Mouse (Mus musculus): ENCODE results near the gene Gm21973. TPM values are rescaled to one million over a fixed set of nuclear protein-coding genes. Genes with fewer than 3 reads are reported as not detected.

The Gm21973 gene
- polyA plus RNA-seq, 1 experiment from 2014 or later, result not detected

GRCm38 (mm10) chr15:10311826-10312225 lies 13.4 kb upstream of the Gm21973 start:
- no peaks in the 10 kb centered on the region for H3K36me3 ChIP-seq (ENCODE audit: control insufficient read depth, insufficient read depth, low read length)
- ATAC-seq (ENCODE audit: low read depth) (no peak), DNase-seq (ENCODE audit: low spot score) (no peak)
- no peak overlapping the region for H3K4me3 ChIP-seq (ENCODE audit: low read depth, low read length)
- no peak overlapping the region for H3K4me2 ChIP-seq (ENCODE audit: low read depth, low read length)
- no peak overlapping the region for H3K27ac ChIP-seq (replicated peaks; ENCODE audit: low read depth, low read length)
- no peaks in the 10 kb centered on the region for H3K4me1 ChIP-seq (ENCODE audit: control insufficient read depth, insufficient read depth, low read length)
- H3K27me3 ChIP-seq (replicated peaks; ENCODE audit: control insufficient read depth, insufficient read depth, low read length), result no peaks in the 10 kb centered on the region
- 77% methylated on average over 5 of the region's 5 CpGs for WGBS
- H3K9me3 ChIP-seq (ENCODE audit: control insufficient read depth, low read length), result no peaks in the 10 kb centered on the region
- no peak overlapping the region for H3K9ac ChIP-seq (ENCODE audit: low read depth, low read length)

GRCm38 (mm10) chr15:10313522-10314455 lies 11.4 kb upstream of the Gm21973 start:
- H3K9me3 ChIP-seq (ENCODE audit: control insufficient read depth, low read length), result no peaks in the 10 kb centered on the region
- WGBS, result 51% methylated on average over 6 of the region's 7 CpGs
- H3K36me3 ChIP-seq (ENCODE audit: control insufficient read depth, insufficient read depth, low read length), result no peaks in the 10 kb centered on the region
- H3K4me2 ChIP-seq (ENCODE audit: low read depth, low read length), result no peak overlapping the region
- no peaks in the 10 kb centered on the region for H3K27me3 ChIP-seq (replicated peaks; ENCODE audit: control insufficient read depth, insufficient read depth, low read length)
- no peaks in the 10 kb centered on the region for H3K4me1 ChIP-seq (ENCODE audit: control insufficient read depth, insufficient read depth, low read length)
- no peak overlapping the region for H3K4me3 ChIP-seq (ENCODE audit: low read depth, low read length)
- DNase-seq (ENCODE audit: low spot score) (peak; percentile 65), ATAC-seq (ENCODE audit: low read depth) (no peak)
- H3K27ac ChIP-seq (replicated peaks; ENCODE audit: low read depth, low read length), result no peak overlapping the region
- no peak overlapping the region for H3K9ac ChIP-seq (ENCODE audit: low read depth, low read length)

GRCm38 (mm10) chr15:10330626-10331025 lies 5.4 kb downstream of the Gm21973 start:
- ATAC-seq (ENCODE audit: low read depth), result no peak
- DNase-seq (ENCODE audit: low spot score), result no peak
- Histone ChIP-seq H3K9ac (ENCODE audit: low read depth, low read length) (no peak overlapping the region), H3K4me1 (ENCODE audit: control insufficient read depth, insufficient read depth, low read length) (no peaks in the 10 kb centered on the region), H3K4me3 (ENCODE audit: low read depth, low read length) (no peak overlapping the region), H3K36me3 (ENCODE audit: control insufficient read depth, insufficient read depth, low read length) (no peaks in the 10 kb centered on the region), H3K27me3 (replicated peaks; ENCODE audit: control insufficient read depth, insufficient read depth, low read length) (no peaks in the 10 kb centered on the region), H3K27ac (replicated peaks; ENCODE audit: low read depth, low read length) (no peak overlapping the region), H3K4me2 (ENCODE audit: low read depth, low read length) (no peak overlapping the region), H3K9me3 (ENCODE audit: control insufficient read depth, low read length) (no peaks in the 10 kb centered on the region)
- 78% methylated on average over 3 of the region's 3 CpGs for WGBS

DNA sequence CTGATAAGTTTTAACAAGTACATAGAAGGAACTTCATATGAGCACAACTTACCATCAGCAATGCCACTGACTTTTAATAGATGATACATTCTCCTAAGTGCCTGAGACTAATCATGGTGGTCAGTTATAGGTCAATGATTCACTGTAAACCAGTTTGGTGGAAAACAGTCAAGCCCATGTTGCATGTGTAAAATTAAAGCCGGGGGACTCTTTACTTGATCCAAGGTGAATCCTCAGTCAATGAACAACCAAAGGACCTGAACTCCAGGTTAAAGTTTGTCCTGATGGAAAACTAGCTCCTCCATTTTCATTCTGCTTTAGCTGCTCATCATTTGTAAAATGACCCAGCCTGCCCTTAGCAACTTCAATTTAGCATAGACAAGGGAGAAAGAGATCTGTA lies 7.4 kb downstream of the Gm21973 start:
- Histone ChIP-seq H3K4me3 (ENCODE audit: low read depth, low read length) (no peak overlapping the region), H3K27me3 (replicated peaks; ENCODE audit: control insufficient read depth, insufficient read depth, low read length) (no peaks in the 10 kb centered on the region), H3K36me3 (ENCODE audit: control insufficient read depth, insufficient read depth, low read length) (no peaks in the 10 kb centered on the region), H3K4me2 (ENCODE audit: low read depth, low read length) (no peak overlapping the region), H3K27ac (replicated peaks; ENCODE audit: low read depth, low read length) (no peak overlapping the region), H3K4me1 (ENCODE audit: control insufficient read depth, insufficient read depth, low read length) (no peaks in the 10 kb centered on the region), H3K9me3 (ENCODE audit: control insufficient read depth, low read length) (no peaks in the 10 kb centered on the region), H3K9ac (ENCODE audit: low read depth, low read length) (no peak overlapping the region)
- no peak for DNase-seq (ENCODE audit: low spot score)
- WGBS, result 97% methylated on average over 1 of the region's 1 CpGs
- no peak for ATAC-seq (ENCODE audit: low read depth)

- Histone ChIP-seq H3K36me3 (ENCODE audit: control insufficient read depth, insufficient read depth, low read length) (no peaks in the 10 kb centered on the region), H3K27me3 (replicated peaks; ENCODE audit: control insufficient read depth, insufficient read depth, low read length) (no peaks in the 10 kb centered on the region), H3K27ac (replicated peaks; ENCODE audit: low read depth, low read length) (no peak overlapping the region), H3K4me1 (ENCODE audit: control insufficient read depth, insufficient read depth, low read length) (no peaks in the 10 kb centered on the region), H3K9ac (ENCODE audit: low read depth, low read length) (no peak overlapping the region), H3K4me2 (ENCODE audit: low read depth, low read length) (no peak overlapping the region), H3K4me3 (ENCODE audit: low read depth, low read length) (no peak overlapping the region), H3K9me3 (ENCODE audit: control insufficient read depth, low read length) (no peaks in the 10 kb centered on the region)
- 66% methylated on average over 3 of the region's 3 CpGs for WGBS
- ATAC-seq (ENCODE audit: low read depth) (no peak), DNase-seq (ENCODE audit: low spot score) (peak; percentile 63)
These were observed 13.4 kb downstream of the Gm21973 start for GRCm38 (mm10) chr15:10338606-10339005.

DNA sequence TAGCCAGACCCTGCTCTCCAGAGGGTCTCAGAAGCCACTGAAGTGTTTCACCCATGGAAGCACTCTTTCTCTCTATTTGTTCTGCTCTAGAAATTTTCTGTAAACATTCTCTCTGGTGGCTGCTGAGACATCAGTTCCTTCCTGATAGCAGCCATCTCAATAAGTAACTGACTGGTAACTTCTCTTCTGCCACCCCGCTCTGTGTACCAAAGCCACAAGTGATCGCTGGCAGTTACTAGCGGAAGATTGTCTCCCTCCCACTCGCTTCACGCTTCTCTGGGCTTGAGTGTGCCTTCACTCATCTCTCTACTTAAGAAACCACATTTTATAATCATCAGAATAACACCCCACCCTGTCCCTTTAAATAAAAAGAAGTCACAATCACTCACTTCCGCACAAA lies 21.9 kb downstream of the Gm21973 start:
- H3K27ac ChIP-seq (replicated peaks; ENCODE audit: low read depth, low read length), result no peak overlapping the region
- DNase-seq (ENCODE audit: low spot score) (no peak), ATAC-seq (ENCODE audit: low read depth) (no peak)
- WGBS, result 90% methylated on average over 6 of the region's 6 CpGs
- H3K9ac ChIP-seq (ENCODE audit: low read depth, low read length), result no peak overlapping the region
- H3K4me3 ChIP-seq (ENCODE audit: low read depth, low read length), result no peak overlapping the region
- no peaks in the 10 kb centered on the region for H3K9me3 ChIP-seq (ENCODE audit: control insufficient read depth, low read length)
- H3K4me1 ChIP-seq (ENCODE audit: control insufficient read depth, insufficient read depth, low read length), result no peaks in the 10 kb centered on the region
- H3K4me2 ChIP-seq (ENCODE audit: low read depth, low read length), result no peak overlapping the region
- no peaks in the 10 kb centered on the region for H3K27me3 ChIP-seq (replicated peaks; ENCODE audit: control insufficient read depth, insufficient read depth, low read length)
- H3K36me3 ChIP-seq (ENCODE audit: control insufficient read depth, insufficient read depth, low read length), result no peaks in the 10 kb centered on the region

GRCm38 (mm10) chr15:10358039-10358948 lies 33.1 kb downstream of the Gm21973 start, which contains the start of gene Agxt2:
TSS of gene Agxt2 (plus strand) at chr15:10358532.
- no peaks in the 10 kb centered on the region for H3K9me3 ChIP-seq (ENCODE audit: control insufficient read depth, low read length)
- H3K9ac ChIP-seq (ENCODE audit: low read depth, low read length), result no peak within 1 kb of the TSS
- H3K4me1 ChIP-seq (ENCODE audit: control insufficient read depth, insufficient read depth, low read length), result no peaks in the 10 kb centered on the region
- no peak within 1 kb of the TSS for H3K4me3 ChIP-seq (ENCODE audit: low read depth, low read length)
- H3K36me3 ChIP-seq (ENCODE audit: control insufficient read depth, insufficient read depth, low read length), result no peaks in the 10 kb centered on the region
- no peak within 1 kb of the TSS for H3K27ac ChIP-seq (replicated peaks; ENCODE audit: low read depth, low read length)
- DNase-seq (ENCODE audit: low spot score) (no peak), ATAC-seq (ENCODE audit: low read depth) (no peak)
- no peak within 1 kb of the TSS for H3K4me2 ChIP-seq (ENCODE audit: low read depth, low read length)
- 77% methylated on average over 9 of the region's 9 CpGs for WGBS
- H3K27me3 ChIP-seq (replicated peaks; ENCODE audit: control insufficient read depth, insufficient read depth, low read length), result no peaks in the 10 kb centered on the region

- DNase-seq (ENCODE audit: low spot score), result no peak
- Histone ChIP-seq H3K9ac (ENCODE audit: low read depth, low read length) (no peak overlapping the region), H3K4me3 (ENCODE audit: low read depth, low read length) (no peak overlapping the region), H3K36me3 (ENCODE audit: control insufficient read depth, insufficient read depth, low read length) (no peaks in the 10 kb centered on the region), H3K27me3 (replicated peaks; ENCODE audit: control insufficient read depth, insufficient read depth, low read length) (no peaks in the 10 kb centered on the region), H3K4me1 (ENCODE audit: control insufficient read depth, insufficient read depth, low read length) (no peaks in the 10 kb centered on the region), H3K27ac (replicated peaks; ENCODE audit: low read depth, low read length) (no peak overlapping the region), H3K9me3 (ENCODE audit: control insufficient read depth, low read length) (no peaks in the 10 kb centered on the region), H3K4me2 (ENCODE audit: low read depth, low read length) (no peak overlapping the region)
- no peak for ATAC-seq (ENCODE audit: low read depth)
- 88% methylated on average over 2 of the region's 2 CpGs for WGBS
These were observed 41.2 kb downstream of the Gm21973 start for GRCm38 (mm10) chr15:10366331-10366730.

Data from embryonic facial prominence, embryonic 14.5 days (tissue).